Mouse (Mus musculus): ENCODE results near the gene Tsga10ip.
"Not testable (repeated sequence)": the region's sequence is repeated elsewhere in the genome, so short reads cannot be mapped to it uniquely, and the experiment has no call there.

The Tsga10ip gene

DNA sequence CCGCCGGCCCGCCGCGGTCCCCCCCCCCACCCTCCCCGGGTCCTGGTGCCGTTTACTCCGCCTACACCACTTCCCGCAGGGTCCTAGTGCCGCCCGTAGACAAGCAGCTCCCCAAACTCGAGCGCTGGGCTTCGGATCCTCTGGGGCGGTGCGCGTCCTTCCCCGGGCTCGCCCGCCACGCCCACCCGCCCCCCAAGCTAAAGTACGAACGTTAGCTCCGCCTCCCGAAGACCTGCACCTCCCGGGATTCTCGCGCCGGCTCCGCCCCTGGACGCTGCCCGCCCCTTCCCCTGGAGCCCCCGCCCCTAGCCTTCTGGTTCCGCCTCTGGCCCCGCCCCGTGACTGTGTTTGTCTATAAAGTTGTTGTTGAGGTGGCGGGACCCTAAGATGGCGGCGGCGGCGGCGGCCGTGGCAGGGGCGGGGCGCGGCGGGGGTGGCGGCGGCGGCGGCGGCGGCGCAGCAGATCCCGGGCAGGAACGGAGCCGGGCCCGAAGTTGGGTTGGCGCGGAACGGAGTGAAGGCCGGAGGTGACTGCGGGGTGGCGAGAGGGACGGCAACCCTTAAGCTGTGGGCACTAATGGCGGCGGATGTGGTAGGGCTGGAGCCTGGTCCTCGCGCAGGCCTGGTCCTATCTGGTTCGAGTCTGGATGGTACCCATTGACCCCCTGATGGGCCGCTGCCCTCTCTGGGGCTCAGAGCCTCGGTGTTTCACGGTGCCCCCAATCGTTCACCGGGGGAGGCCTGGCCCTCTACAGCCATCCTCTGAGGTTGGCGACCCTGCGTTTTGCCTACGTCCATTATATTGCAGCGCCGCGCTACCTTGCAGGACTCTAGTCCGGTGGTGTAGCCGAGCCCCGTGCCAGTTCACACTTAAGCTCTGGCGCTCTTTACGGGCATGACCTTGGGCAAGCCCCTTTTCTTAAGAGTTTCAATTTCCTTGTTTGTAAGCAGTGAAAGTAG, 22.7 kb upstream of the Tsga10ip start, which contains the start of the genes Drap1 and AI837181:
Gene Drap1, minus strand, starts transcription at position 198 of the 960 bp plus-strand sequence.
Gene AI837181, plus strand, starts transcription at position 363 of the 960 bp plus-strand sequence.
- in situ Hi-C loops (cut with MboI; ENCODE audit: low pct_unique_long_range_greater_than_20kb in 1 of 2, low sequenced_read_pairs in 2 of 2, unreplicated experiment in 1 of 2) = no loop called here

DNA sequence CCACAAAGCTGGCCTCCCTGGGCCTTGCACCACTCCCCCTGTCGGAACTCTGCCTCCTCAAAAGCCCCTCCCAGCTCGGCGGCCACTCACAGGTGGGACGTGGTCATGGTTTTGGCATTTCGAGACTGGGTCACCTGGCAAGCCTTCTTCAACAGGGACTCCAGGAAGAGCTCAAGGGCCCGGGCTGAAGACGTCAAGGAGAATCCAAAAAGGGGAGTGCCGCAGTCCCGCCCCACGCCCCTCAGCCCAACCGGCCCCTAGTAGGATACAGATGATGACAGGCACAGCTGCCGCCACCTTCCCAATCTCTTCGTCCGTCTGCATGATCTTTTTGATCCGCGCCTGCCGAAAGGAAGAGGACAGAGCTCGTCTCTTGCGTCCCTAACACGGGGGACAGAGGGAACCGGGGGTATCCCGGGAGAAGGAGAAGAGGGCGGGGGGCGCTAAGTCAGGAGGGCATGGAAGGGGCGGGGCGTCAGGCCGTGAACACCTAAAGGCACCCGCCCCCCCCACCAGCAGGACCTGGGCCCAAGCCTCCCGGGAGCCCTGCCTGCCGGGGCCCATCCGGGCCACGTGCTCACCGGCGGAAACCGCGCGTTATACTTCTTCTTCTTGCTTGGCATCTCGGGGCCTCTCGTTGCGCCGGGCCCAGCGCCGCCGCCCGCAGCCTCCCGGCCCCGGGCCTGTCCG, 21.9 kb upstream of the Tsga10ip start:
- in situ Hi-C loops (cut with MboI; ENCODE audit: low pct_unique_long_range_greater_than_20kb in 1 of 2, low sequenced_read_pairs in 2 of 2, unreplicated experiment in 1 of 2) = no loop called here

DNA sequence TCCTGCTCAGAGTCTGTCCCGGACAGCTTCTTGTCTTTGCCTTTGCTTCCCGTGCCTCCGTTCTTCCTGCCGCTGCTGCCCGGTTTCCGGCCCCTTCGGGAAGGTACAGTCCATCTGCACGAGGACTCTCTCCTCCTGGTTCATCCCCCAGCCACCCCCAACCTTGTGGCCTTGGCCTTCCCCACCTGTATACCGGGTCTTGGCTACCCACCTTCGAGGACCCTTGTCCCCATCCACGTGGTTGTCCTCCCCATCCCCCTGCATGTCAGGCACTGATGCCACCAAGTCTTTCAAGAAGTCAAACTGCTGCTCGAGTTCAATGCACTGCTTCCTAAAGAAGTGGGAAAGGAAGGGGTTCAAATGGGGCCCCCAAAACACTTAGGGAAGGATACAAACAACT, 21.2 kb upstream of the Tsga10ip start:
- in situ Hi-C loops (cut with MboI; ENCODE audit: low pct_unique_long_range_greater_than_20kb in 1 of 2, low sequenced_read_pairs in 2 of 2, unreplicated experiment in 1 of 2) = no loop called here

DNA sequence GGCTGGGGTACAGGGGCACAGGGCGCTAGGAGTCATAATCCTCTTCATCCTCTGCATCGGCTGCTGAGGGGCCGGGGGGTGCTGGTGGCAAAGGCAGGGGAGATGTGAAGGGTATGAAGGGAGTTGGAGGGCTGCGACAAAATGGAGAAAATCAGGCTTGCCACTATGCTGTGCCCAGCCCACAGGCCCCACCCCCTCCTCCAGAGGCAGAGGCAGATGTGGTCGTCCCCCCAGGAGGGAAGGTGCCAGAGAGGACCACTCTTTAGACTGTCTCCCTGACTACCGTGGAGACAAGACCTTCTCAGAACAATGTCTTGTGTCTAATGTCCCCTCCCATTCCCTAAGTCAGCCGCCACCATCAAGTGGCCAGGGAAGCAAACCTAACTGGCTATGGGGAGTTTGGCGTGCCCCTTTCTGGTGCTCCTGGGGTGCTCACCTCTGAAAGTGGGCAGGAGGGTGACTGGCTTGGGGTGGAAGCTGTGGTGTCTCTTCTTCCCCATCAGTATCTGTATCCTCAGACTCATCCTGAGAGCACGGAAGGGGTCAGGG, 20.6 kb upstream of the Tsga10ip start:
- in situ Hi-C loops (cut with MboI; ENCODE audit: low pct_unique_long_range_greater_than_20kb in 1 of 2, low sequenced_read_pairs in 2 of 2, unreplicated experiment in 1 of 2) = no loop called here

DNA sequence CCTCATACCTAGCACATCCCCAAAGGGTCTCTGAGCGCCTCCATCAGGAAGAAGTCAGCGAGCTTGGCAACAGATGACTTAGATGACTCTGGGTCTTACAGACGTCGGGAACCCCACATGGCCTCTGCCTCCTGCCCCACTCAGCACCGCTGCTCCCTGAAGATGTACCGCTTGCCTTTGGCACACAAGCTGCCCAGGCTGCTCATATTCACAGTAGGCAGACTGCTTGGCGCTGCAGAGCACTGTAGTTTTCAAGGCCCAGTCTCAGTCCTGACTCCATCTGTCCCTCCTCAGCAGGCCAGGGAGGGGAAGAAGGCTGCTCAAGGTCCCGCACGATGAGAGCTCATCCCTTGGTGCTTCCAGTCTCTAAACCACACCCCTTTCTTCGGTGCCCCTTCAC, 19.9 kb upstream of the Tsga10ip start:
- in situ Hi-C loops (cut with MboI; ENCODE audit: low pct_unique_long_range_greater_than_20kb in 1 of 2, low sequenced_read_pairs in 2 of 2, unreplicated experiment in 1 of 2) = no loop called here

DNA sequence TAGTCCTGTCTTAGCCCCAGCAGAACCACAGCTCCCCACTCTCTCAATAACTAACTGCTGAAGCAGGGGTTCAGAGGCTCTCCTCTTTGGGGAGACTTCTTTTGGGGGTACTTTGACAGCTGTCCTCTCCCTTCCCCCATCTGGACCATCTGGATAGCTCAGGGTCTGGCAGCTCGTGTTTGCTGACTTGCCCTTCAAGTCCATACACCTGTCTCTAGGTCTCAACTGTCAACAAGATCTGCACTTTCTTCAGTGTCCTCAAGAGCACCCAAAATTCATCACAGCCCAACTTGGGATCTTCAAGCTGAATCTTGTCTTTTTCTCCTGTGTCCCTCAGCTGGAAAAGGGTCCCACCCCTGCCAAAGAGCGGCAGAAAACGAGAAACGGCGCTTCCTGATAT, 19.5 kb upstream of the Tsga10ip start:
- in situ Hi-C loops (cut with MboI; ENCODE audit: low pct_unique_long_range_greater_than_20kb in 1 of 2, low sequenced_read_pairs in 2 of 2, unreplicated experiment in 1 of 2) = no loop called here

DNA sequence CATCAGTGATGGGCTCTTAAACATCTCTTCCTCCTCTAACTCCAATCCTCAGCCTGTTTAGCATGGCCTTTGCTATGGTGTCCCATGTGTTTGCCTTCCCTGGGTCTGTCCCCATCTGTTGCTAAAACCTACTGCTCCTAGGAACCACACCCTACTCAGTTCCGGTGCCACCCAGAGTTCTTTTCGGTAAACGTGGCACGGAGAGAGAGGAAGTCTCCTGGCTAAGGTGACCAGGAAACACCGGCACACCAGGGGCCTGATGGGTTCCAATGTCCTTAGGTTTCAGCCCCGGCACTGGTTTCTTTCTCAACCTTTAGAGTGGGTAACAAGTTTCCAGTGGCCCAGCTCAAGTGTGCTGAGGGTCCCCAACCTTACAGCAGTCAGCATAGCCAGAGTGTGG, 18.3 kb upstream of the Tsga10ip start:
- in situ Hi-C loops (cut with MboI; ENCODE audit: low pct_unique_long_range_greater_than_20kb in 1 of 2, low sequenced_read_pairs in 2 of 2, unreplicated experiment in 1 of 2) = no loop called here

DNA sequence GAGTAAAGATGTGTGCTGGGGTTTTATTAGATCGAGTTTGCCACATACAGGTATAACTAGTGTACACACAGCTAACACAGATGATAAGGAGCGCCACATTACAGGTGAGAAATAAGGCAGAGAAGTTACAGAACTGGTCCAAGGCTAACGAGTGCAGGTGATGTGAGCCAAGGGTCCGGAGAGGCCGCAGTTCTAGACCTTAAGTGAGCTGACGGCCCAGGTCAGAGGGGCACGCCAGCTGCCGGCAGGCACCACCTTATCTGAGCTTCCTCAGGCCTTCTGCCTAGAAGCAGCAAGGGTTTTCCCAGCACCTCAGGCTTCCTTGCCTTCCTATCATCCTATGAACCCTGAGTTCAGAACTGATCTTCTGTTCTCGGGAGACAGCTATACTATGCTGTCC, 17.3 kb upstream of the Tsga10ip start:
- in situ Hi-C loops (cut with MboI; ENCODE audit: low pct_unique_long_range_greater_than_20kb in 1 of 2, low sequenced_read_pairs in 2 of 2, unreplicated experiment in 1 of 2) = no loop called here

DNA sequence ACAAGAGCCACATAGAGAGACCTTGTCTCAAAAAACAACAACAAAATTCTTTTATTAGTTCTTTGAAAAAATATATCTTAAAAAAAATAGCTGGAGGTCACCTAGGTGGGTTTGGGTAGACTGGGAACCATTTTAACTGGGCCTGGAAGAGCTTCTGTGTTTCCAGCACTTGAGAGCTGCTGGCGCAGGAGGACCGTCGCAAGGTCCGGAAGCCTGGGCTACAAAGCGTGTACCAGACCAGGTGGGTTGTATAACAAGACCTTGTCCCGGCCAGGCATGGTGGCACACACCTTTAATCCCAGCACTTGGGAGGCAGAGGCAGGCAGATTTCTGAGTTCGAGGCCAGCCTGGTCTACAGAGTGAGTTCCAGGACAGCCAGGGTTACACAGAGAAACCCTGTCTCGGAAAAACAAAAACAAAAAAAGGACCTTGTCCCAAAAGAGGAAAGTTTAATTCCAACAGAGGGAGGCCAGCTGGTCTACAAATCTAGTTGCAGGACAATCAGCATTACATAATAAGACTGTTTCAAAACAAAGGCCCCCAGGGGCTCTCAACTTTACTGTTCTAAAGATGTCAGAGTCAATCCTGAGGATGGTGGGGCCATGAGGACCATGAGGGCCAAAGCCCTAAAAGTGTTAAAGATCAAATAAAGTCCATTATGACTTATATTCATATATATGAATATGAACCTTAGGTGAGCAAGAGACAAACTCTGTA, 16.6 kb upstream of the Tsga10ip start:
- in situ Hi-C loops (cut with MboI; ENCODE audit: low pct_unique_long_range_greater_than_20kb in 1 of 2, low sequenced_read_pairs in 2 of 2, unreplicated experiment in 1 of 2) = no loop called here

DNA sequence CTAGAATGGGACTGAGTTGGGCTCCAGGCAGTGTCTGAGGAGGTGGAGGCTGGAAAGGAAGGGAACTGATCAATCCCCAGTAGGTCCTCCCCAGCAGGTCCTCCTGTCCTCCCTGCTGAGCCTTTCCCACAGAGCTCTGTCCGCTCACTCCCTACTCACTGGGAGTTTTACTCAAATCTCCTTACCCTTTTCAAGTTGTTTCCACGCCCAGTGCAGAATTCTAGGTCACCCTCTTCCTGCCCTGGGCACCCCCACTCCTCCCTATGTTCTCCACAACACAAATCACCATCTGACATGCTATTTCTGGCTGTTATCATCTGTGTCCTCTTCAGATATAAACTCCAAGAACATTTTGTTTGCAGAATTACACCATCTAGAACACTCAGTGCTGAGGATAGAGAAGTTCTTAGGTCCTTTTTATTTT, 12.2 kb upstream of the Tsga10ip start:
- in situ Hi-C loops (cut with MboI; ENCODE audit: low pct_unique_long_range_greater_than_20kb in 1 of 2, low sequenced_read_pairs in 2 of 2, unreplicated experiment in 1 of 2) = no loop called here

DNA sequence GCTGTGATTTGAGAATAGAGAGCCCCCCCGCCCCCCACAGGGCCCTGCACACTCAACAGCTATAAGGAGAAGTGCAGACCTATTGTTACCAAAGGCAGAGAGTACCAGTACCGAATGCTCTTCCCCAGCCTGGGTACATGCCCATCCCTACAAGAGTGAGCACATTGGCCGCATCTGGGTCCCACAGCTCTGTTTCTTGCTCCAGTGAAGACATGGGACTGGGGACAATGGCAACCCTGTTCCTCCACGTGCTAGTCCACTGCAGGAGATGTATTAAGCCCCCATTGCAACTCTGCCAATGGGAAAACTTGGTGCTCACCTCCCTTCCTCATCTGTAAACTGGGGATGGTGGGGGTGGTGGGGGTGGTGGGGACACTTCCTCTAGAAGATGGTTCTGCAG, 11.5 kb upstream of the Tsga10ip start:
- in situ Hi-C loops (cut with MboI; ENCODE audit: low pct_unique_long_range_greater_than_20kb in 1 of 2, low sequenced_read_pairs in 2 of 2, unreplicated experiment in 1 of 2) = no loop called here

DNA sequence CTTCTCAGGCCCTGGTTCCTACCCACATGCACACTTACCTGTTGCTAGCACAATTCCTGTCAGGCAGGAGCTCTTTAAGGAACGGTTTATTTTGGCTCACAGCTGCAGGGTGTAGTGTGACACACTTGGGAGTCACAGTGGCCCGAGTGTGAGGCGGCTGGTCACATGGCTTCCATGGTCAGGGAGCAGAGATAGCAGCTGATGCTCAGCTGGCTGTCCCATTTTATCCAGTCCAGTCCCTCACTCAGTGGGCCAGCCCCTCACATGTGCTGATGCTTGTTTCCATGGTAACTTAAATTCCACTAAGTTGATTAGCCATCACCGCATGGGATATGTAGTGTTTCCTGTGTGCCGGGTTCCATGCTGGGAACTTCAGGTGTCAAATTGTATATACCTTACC, 9.6 kb upstream of the Tsga10ip start:
- in situ Hi-C loops (cut with MboI; ENCODE audit: low pct_unique_long_range_greater_than_20kb in 1 of 2, low sequenced_read_pairs in 2 of 2, unreplicated experiment in 1 of 2) = no loop called here

DNA sequence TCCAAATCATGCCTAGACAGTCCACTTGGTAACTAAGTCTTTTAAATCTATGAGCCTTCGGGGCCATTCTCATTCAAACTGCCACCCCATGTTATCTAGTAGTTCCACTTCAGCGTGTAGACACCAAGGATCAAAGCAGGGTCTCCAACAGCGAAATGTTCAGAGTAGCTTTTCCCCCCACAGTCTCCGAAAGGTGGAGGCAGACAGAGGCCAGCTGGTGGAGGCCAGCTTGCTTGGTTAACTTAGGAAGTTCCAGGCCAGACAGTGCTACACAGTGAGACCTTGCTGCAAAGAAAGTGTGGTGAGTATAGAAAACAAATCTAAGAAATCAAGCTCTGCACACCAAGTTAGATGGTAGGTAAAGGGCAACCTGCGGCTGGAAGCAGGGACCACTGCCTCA, 8.3 kb upstream of the Tsga10ip start:
- in situ Hi-C loops (cut with MboI; ENCODE audit: low pct_unique_long_range_greater_than_20kb in 1 of 2, low sequenced_read_pairs in 2 of 2, unreplicated experiment in 1 of 2) = no loop called here

DNA sequence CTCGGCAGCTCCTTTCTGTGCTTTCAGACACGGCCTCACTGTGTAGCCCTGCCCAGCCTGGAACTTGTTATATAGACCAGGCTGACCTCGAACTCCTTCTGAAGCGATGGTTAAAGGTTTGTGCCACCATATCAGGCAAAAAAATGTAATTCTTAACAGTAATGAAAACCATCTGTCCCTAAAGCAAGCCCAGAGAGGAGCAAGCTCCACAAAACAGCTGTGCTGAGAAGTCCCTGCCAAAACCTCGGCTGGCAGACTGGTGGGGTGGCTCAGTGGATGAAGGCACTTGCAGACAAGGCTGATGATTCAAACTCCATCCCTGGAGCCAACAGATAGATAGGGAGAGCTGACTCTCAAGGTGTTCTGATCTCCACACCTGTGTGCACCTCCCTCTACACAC, 6.7 kb upstream of the Tsga10ip start:
- in situ Hi-C loops (cut with MboI; ENCODE audit: low pct_unique_long_range_greater_than_20kb in 1 of 2, low sequenced_read_pairs in 2 of 2, unreplicated experiment in 1 of 2) = no loop called here

DNA sequence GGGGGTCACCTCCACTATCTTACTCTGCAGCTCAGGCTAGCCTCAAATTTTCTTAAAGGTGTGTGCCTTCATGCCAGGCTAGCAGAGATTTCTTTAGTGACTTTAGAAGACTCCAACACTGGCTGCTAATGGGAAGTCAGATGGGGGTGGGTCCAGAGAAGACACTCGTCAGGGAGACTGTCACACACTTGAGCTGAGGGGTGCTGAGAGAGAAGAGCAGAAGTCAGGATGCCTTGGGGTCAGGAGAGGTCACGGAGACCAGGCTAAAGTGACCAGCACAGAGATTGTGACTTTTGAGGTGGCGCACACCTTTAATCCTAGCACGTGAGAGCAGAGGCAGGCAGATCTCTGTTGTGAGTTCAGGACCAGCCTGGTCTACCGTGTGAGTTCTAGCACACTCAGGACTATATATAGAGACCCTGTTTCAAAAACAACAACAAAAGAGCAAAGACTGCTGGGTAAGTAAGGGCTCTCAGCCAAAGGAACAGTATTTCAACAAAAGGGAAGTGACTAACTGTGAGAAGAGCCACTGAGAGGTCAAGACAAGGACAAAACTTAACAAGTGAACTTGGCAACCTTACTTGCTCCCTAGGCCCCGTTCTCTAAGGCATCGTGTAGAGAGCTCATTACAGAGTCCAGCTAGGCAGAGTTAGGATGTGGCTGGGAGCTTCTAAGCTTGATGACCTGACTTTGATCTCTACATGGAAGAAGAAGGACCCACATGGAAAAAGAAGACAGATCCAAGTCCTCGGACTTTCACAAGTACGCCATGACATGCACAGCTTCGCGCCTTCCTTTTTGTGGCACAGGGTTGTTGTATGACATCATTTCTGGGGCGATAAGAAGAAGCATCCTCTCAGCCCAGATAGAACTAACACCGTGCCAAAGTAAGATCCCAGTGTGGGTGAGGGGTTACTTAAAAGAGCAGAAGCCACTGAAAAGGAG, 6.0 kb upstream of the Tsga10ip start:
- in situ Hi-C loops (cut with MboI; ENCODE audit: low pct_unique_long_range_greater_than_20kb in 1 of 2, low sequenced_read_pairs in 2 of 2, unreplicated experiment in 1 of 2) = no loop called here

DNA sequence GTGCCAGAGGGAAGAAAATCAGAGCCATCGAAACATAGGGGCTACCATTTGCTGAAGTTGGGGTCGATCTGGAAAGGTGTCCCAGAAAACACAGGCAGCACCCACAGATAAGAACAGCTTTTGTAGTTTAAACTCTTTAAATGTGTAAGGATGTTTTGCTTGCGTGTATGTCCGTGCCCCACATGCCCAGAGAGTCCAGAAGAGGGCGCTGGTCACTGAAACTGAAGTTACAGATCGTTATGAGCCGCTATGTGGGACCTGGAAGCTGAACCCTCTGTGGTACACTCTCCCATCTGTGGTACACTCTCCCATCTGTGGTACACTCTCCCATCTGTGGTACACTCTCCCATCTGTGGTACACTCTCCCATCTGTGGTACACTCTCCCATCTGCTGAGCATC, 4.8 kb upstream of the Tsga10ip start:
- in situ Hi-C loops (cut with MboI; ENCODE audit: low pct_unique_long_range_greater_than_20kb in 1 of 2, low sequenced_read_pairs in 2 of 2, unreplicated experiment in 1 of 2) = no loop called here

DNA sequence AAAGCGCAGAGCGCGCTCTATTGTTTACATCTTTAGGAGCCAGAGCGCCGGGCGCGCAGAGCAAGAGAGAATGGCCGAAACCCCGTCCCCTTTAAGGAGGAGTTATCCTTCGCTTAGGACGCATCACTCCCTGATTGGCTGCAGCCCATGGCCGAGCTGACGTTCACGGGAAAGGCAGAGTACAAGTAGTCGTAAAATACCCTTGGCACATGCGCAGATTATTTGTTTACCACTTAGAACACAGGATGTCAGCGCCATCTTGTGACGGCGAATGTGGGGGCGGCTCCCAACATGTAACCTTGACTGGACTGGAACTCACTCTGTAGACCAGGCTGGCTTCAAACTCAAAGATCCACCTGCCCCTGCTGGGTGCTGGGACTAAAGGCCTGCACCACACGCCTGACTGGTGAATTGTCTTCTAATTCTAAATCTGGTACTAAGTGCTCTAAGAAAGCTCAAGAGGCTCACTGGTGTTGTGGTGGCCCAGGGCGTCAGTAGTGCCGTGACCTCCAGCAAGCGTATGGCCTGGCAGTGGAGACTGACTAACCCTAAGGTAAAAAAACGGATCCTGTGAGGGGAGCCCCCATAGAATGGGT, 4.3 kb upstream of the Tsga10ip start:
- in situ Hi-C loops (cut with MboI; ENCODE audit: low pct_unique_long_range_greater_than_20kb in 1 of 2, low sequenced_read_pairs in 2 of 2, unreplicated experiment in 1 of 2) = not testable (repeated sequence)
